Mouse (Mus musculus) gastrocnemius, postnatal 25 days (tissue): ENCODE results near the gene Zfp825. TPM values are rescaled to one million over a fixed set of nuclear protein-coding genes. Genes with fewer than 3 reads are reported as not detected.

Source experiments
- total RNA-seq, 2 experiments: library from RNA; stranded (reverse); gene quantifications; 1 replicate in 1 of 2; 2 replicates in 1 of 2; pipeline ENCODE4 v1.2.3; 2021

Gene Zfp825
- total RNA-seq, 2 experiments from 2014 or later = 4.9 to 5.9 TPM

Other genes starting within 250 kb of the Zfp825 start
- gene Ahrr, start 201.7 kb downstream of the Zfp825 start, total RNA-seq = not detected
- gene Pdcd6, start 176.4 kb downstream of the Zfp825 start, total RNA-seq = 10 to 100 TPM; 16.3 to 20.3 TPM
- gene Sdha, start 143.7 kb downstream of the Zfp825 start, total RNA-seq = 100 to 1,000 TPM; 660 to 663 TPM
- gene Ccdc127, start 143.7 kb downstream of the Zfp825 start, total RNA-seq = 10 to 100 TPM; 39.8 to 42.3 TPM
- 10 to 100 TPM; 69.7 to 84.2 TPM for gene Lrrc14b, start 130.0 kb downstream of the Zfp825 start, total RNA-seq
- 1 to 10 TPM; 2.6 to 2.7 TPM for gene Zfp72, start 103.2 kb downstream of the Zfp825 start, total RNA-seq
- 100 to 1,000 TPM; 203 to 229 TPM for gene Ftl1-ps1, start 94.3 kb downstream of the Zfp825 start, total RNA-seq
- 10 to 100 TPM; 24.0 to 33.5 TPM for gene Erap1, start 145.6 kb upstream of the Zfp825 start, total RNA-seq